Mouse (Mus musculus): ENCODE results near the gene Rbm6.

DNA sequence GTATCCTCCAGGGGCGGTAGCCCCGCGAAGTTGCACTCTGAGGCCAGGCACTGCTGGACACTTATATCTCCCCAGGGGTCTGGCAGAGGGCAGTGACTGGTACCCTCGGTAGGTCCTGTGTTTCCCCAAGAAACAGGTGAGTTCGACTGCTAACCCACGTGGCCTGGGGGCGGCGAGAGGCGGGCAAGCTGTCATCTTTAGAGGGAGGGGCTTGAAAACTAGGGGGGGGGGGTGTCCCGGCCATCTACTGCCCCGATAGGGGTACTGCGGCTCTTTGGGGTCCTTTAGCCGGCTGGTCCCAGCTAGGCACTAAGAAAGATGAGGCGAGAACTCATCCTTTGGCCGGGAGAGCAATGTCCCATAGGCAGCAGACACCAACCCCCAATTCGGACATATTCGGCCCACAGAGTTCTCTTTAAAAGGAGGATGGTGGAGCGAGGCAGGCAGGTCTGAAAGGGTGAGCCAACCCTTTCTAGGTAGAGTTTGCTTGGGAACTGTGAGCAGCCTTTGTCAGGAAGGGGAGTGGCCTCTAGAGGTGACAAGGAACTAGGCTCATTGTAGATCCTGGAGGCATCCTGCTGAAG is 15.3 kb upstream of the Rbm6 start:
- TF ChIP-seq CTCF (conservative IDR thresholded peaks at IDR 0.05; ENCODE audit: insufficient read depth, insufficient read length, low read depth, low read length) (no peak), POLR2A (IDR thresholded peaks at IDR 0.05; ENCODE audit: low read depth, low read length) (no peak)

Measured in kidney, adult 2 months (tissue).